9 mouse cellular contexts compared by ENCODE assay signal in the genomic region with DNA sequence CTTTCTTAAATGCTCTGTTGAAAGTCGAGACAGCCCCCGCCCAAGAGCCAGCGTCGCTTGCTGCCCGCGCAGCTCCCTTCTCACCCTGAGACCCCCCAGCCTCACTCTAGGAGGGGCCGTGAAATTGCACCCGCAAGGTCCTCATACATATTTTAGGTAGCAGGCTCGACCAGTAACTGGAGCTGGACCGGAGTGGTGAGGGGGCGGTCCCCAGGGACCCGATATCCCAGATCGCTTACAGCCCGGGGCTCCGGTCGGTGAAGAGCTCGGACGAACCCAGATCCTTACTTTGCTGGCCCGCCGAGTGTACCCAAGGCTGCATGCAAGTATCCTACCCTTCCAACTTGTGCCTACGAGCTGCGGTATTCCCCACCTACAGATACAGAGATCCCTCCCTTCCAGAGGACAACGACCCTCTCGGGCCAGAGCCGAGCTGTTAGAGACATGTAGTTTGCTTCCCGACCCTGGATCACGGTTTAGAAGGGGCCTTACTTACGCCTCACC.
DNase-seq lines count a peak whose midpoint lies in the region; ATAC-seq and TF ChIP-seq lines count a peak whose summit lies in the region.
"Had no signal": no experiment of that assay in that cellular context is flagged by ENCODE, and none has a peak within 500 bp of the region (broad histone marks: within the 10 kb centered on the region; RNA-seq: fewer than 3 reads in every experiment).

No protein-coding gene starts in this region.

- H3K4me2 ChIP-seq in heart, embryonic 12.5 days: peak overlapping the region; percentile 69
- 0 out of 2 replicates have a peak overlapping the region, but pooled peaks have one; percentile 81 for H3K4me2 ChIP-seq in CH12.LX (ENCODE audit: insufficient read depth, low read depth, poor library complexity, severe bottlenecking)
- H3K4me2 ChIP-seq in forebrain, embryonic 15.5 days (replicated peaks): peak overlapping the region; percentile 14; the same call in 1 of the 2 replicates
- peak overlapping the region; percentile 67 for H3K4me2 ChIP-seq in liver, embryonic 13.5 days

- no peak for TF ChIP-seq RAD21 in CH12.LX (IDR thresholded peaks at IDR 0.05; ENCODE audit: low read depth, low read length)

- in situ Hi-C loops in CH12.LX (cut with MboI; ENCODE audit: low pct_ligation_motif_present, low pct_unique_long_range_greater_than_20kb, low sequenced_read_pairs): no loop called here

- TF ChIP-seq CTCF in CH12.LX (conservative IDR thresholded peaks at IDR 0.05 in 1 of 2, IDR thresholded peaks at IDR 0.05 in 1 of 2; ENCODE audit: low read depth in 2 of 2, low read length in 2 of 2): no peak
- no peak for TF ChIP-seq CTCF in thymus, adult 2 months (IDR thresholded peaks at IDR 0.05; ENCODE audit: borderline replicate concordance, control insufficient read depth, extremely low read depth, insufficient read depth, low read length, poor library complexity)

- WGBS in heart, embryonic 12.5 days: under 1% methylated on average over 28 of the region's 28 CpGs
- 2% methylated on average over 28 of the region's 28 CpGs for WGBS in forebrain, embryonic 15.5 days
- 2% methylated on average over 28 of the region's 28 CpGs for WGBS in liver, embryonic 13.5 days (ENCODE audit: insufficient replicate concordance)
- WGBS in thymus, adult 2 months: 7% methylated on average over 28 of the region's 28 CpGs

- H3K27ac ChIP-seq in heart, embryonic 12.5 days (ENCODE audit: poor library complexity, severe bottlenecking): no peak overlapping the region
- H3K27ac ChIP-seq in CH12.LX (ENCODE audit: insufficient read depth, low read depth): no peak overlapping the region
- no peak overlapping the region for H3K27ac ChIP-seq in forebrain, embryonic 15.5 days (replicated peaks)
- H3K27ac ChIP-seq in liver, embryonic 13.5 days: no peak overlapping the region
- no peak overlapping the region for H3K27ac ChIP-seq in thymus, adult 2 months (ENCODE audit: control insufficient read depth, insufficient read depth, low read length)

- H3K4me3 ChIP-seq in heart, embryonic 12.5 days: peak overlapping the region; percentile 44
- no peak overlapping the region for H3K4me3 ChIP-seq in CH12.LX (replicated peaks in 1 of 3; ENCODE audit: low read depth in 2 of 3, low read length in 2 of 3, poor library complexity in 1 of 3)
- peak overlapping the region; percentile 14; the same call in 1 of the 2 replicates for H3K4me3 ChIP-seq in forebrain, embryonic 15.5 days
- H3K4me3 ChIP-seq in liver, embryonic 13.5 days (replicated peaks): peak overlapping the region; percentile 53
- H3K4me3 ChIP-seq in thymus, adult 2 months (ENCODE audit: control insufficient read depth, insufficient read depth, low read length): no peak overlapping the region

- H3K4me1 ChIP-seq in heart, embryonic 12.5 days (replicated peaks): peaks cover 59% of the 10 kb centered on the region
- H3K4me1 ChIP-seq in CH12.LX (ENCODE audit: control insufficient read depth in 1 of 2, insufficient read depth in 2 of 2): peaks cover 13 to 47% of the 10 kb centered on the region in 2 experiments
- peaks cover 41% of the 10 kb centered on the region for H3K4me1 ChIP-seq in forebrain, embryonic 15.5 days
- peaks cover 60% of the 10 kb centered on the region for H3K4me1 ChIP-seq in liver, embryonic 13.5 days (replicated peaks)
- peaks cover 34% of the 10 kb centered on the region for H3K4me1 ChIP-seq in thymus, adult 2 months (replicated peaks; ENCODE audit: control insufficient read depth, insufficient read depth, low read length)

- ATAC-seq in heart, embryonic 12.5 days (ENCODE audit: insufficient number of reproducible peaks, low FRiP score): no peak
- no peak for ATAC-seq in forebrain, embryonic 15.5 days (replicated peaks)
- no peak for ATAC-seq in liver, embryonic 13.5 days (ENCODE audit: low read depth)

- dilution Hi-C loops in CH12.LX (cut with MboI; ENCODE audit: extremely low pct_ligation_motif_present, extremely low pct_unique_long_range_greater_than_20kb, low sequenced_read_pairs): no loop called here

- TF ChIP-seq EP300 in CH12.LX (IDR thresholded peaks at IDR 0.05; ENCODE audit: low read length): no peak

- no peaks in the 10 kb centered on the region for H3K79me2 ChIP-seq in CH12.LX (replicated peaks; ENCODE audit: control insufficient read depth, extremely low read depth, insufficient read depth, poor library complexity, severe bottlenecking)

- no peak for TF ChIP-seq POLR2A in CH12.LX (IDR thresholded peaks at IDR 0.05; ENCODE audit: low read depth, low read length)
- no peak for TF ChIP-seq POLR2A in thymus, adult 2 months (IDR thresholded peaks at IDR 0.05; ENCODE audit: control insufficient read depth, extremely low read depth, insufficient read depth, low read length, poor library complexity)

- H3K9ac ChIP-seq in heart, embryonic 12.5 days: no peak overlapping the region
- no peak overlapping the region for H3K9ac ChIP-seq in CH12.LX (ENCODE audit: insufficient read depth, low read depth)
- no peak overlapping the region for H3K9ac ChIP-seq in forebrain, embryonic 15.5 days (replicated peaks)
- no peak overlapping the region for H3K9ac ChIP-seq in liver, embryonic 13.5 days

- no peaks in the 10 kb centered on the region for H3K36me3 ChIP-seq in heart, embryonic 12.5 days
- H3K36me3 ChIP-seq in CH12.LX (replicated peaks in 1 of 2; ENCODE audit: control insufficient read depth in 1 of 2, insufficient read depth in 1 of 2, low read length in 1 of 2): peaks cover 0 to 7% of the 10 kb centered on the region in 2 experiments
- H3K36me3 ChIP-seq in forebrain, embryonic 15.5 days: no peaks in the 10 kb centered on the region
- H3K36me3 ChIP-seq in liver, embryonic 13.5 days: no peaks in the 10 kb centered on the region
- no peaks in the 10 kb centered on the region for H3K36me3 ChIP-seq in thymus, adult 2 months (ENCODE audit: control insufficient read depth, insufficient read depth, low read length)

- H3K9me3 ChIP-seq in heart, embryonic 12.5 days (replicated peaks): no peaks in the 10 kb centered on the region
- H3K9me3 ChIP-seq in CH12.LX (replicated peaks; ENCODE audit: low read length): no peaks in the 10 kb centered on the region
- H3K9me3 ChIP-seq in forebrain, embryonic 15.5 days: no peaks in the 10 kb centered on the region
- H3K9me3 ChIP-seq in liver, embryonic 13.5 days (replicated peaks): no peaks in the 10 kb centered on the region

- H3K27me3 ChIP-seq in heart, embryonic 12.5 days (replicated peaks): peaks cover 95% of the 10 kb centered on the region
- H3K27me3 ChIP-seq in CH12.LX (replicated peaks): peaks cover 18% of the 10 kb centered on the region
- peaks cover 88% of the 10 kb centered on the region for H3K27me3 ChIP-seq in forebrain, embryonic 15.5 days
- H3K27me3 ChIP-seq in liver, embryonic 13.5 days: peaks cover 100% of the 10 kb centered on the region
- H3K27me3 ChIP-seq in thymus, adult 2 months (ENCODE audit: control insufficient read depth, insufficient read depth, low read length): peaks cover 67% of the 10 kb centered on the region

- intact Hi-C loops in heart, postnatal 36 days (cut with DNase I): no loop called here

- DNase-seq in heart, postnatal 36 days: no peak
- no peak for DNase-seq in CH12.LX (ENCODE audit: extremely low read depth)
- DNase-seq in liver, embryonic 13.5 days: no peak
- DNase-seq in thymus, adult 2 months: no peak
- DNase-seq in left cerebral cortex, adult 8-10 months (ENCODE audit: low spot score in 2 of 2): no peak
- no peak for DNase-seq in thymus, postnatal 36 days
- DNase-seq: gastrocnemius, postnatal 14 days had no signal

TF ChIP-seq in CH12.LX, 34 proteins besides CTCF, POLR2A, EP300 and RAD21:
- TF ChIP-seq SMC3 (IDR thresholded peaks at IDR 0.05; ENCODE audit: low read depth, low read length) (no peak), ZMIZ1 (IDR thresholded peaks at IDR 0.05; ENCODE audit: low read depth, low read length) (no peak), MXI1 (IDR thresholded peaks at IDR 0.05; ENCODE audit: low read depth, low read length) (no peak), GABPA (IDR thresholded peaks at IDR 0.05; ENCODE audit: insufficient replicate concordance, low read depth, low read length) (no peak), IRF4 (IDR thresholded peaks at IDR 0.05; ENCODE audit: low read depth, low read length) (no peak), CHD1 (IDR thresholded peaks at IDR 0.05; ENCODE audit: low read depth, low read length) (no peak), NRF1 (IDR thresholded peaks at IDR 0.05; ENCODE audit: low read depth, low read length) (no peak)

Comparison
In these comparisons a context has a peak if more than half of its experiments do, and no peak if none do; other contexts are left out.
1. H3K4me2 ChIP-seq: peak in every context shown above with its lines; median percentile 81 in CH12.LX; 69 in heart, embryonic 12.5 days; 67 in liver, embryonic 13.5 days; 14 in forebrain, embryonic 15.5 days.
2. H3K4me3 ChIP-seq: peak in heart, embryonic 12.5 days (single experiment), forebrain, embryonic 15.5 days (single experiment) and liver, embryonic 13.5 days (single experiment); none in CH12.LX (0 of 3) and thymus, adult 2 months (single experiment).